Mouse (Mus musculus): ENCODE data around the gene Olfr635.
"Not testable (repeated sequence)": the region's sequence is repeated elsewhere in the genome, so short reads cannot be mapped to it uniquely, and the experiment has no call there.

Gene Olfr635

DNA sequence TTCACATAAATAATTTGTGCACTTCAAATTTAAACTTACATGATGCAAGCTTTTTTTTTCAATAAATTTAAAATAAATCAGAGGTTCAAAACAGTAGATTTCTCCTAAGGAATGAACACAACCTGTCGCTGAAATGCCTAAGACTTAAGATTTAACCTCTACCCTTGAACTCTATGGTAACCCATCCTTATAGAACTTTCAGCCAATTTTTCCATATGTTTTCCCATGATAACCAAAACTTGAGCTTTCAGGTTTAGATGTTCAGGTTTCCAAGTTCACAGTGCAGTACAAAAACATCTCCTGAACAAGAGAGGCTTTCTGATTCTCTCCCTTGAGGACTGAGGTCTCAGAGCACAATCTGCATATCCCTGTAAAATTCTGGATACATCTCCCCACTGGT, at the start of gene Olfr635:
Gene Olfr635 (plus strand): TSS at position 301 of the 400 bp plus-strand sequence.
- DNase-seq: no peak

DNA sequence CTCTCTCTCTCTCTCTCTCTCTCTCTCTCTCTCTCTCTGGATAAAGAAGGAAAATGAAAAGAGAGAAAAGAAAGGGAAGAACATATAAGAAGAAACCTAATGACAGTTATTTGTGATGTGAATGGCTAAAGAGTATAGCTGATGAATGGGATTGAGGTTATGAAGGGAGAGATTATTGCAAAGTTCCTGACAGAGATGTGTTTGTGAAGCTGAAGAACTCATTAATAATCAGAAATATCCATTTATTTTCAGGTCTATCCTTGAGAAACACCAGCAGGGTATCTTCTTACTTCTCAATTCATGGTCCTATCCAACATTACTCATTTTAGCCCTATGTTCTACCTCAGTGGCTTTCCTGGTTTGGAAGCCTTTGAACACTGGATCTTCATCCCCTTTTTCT, 42.4 kb upstream of the Olfr635 start, which contains the start of gene Olfr631:
Gene Olfr631 (plus strand): TSS at position 301 of the 400 bp plus-strand sequence.
- DNase-seq: no peak

DNA sequence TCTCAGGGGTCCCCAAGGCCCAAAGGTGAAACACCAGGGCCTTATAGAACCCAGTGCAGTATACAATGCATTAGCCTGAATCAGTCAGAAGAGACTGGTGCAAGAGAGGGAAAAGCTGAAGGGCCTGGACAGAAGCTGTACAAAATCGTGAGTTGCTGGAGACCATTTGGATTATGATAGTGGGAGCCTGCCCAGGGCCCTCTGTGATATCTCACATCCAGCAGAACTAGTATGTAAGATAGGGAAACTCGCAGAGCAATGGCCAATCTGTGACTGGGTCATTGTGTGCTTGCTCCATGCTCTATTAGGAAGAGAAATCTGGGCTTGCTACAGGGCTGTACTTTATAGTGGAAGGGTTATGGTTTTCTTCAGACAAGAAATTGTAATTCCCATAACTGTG, 36.7 kb upstream of the Olfr635 start, which contains the start of gene Olfr632:
Gene Olfr632 (plus strand): TSS at position 84 of the 400 bp plus-strand sequence.
- DNase-seq: no peak

DNA sequence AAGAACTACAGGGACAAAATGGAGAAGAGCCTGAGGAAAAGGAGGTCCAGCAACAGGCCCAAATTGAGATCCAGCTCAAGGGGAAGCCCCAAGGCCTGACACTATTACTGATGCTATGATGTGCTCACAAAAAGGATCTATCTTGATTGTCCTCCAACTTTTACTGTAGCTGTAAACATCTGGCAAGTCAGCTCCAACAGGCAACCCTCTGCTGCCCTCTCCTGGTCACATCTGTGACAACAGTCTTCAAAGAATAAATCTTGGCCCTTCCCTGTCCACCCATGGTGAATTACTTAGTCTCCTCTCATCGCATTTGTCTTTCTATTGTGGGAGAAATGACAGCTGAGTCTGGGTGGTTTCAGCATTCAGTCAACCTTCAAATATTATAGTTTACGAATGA, 28.2 kb upstream of the Olfr635 start:
- DNase-seq: no peak

DNA sequence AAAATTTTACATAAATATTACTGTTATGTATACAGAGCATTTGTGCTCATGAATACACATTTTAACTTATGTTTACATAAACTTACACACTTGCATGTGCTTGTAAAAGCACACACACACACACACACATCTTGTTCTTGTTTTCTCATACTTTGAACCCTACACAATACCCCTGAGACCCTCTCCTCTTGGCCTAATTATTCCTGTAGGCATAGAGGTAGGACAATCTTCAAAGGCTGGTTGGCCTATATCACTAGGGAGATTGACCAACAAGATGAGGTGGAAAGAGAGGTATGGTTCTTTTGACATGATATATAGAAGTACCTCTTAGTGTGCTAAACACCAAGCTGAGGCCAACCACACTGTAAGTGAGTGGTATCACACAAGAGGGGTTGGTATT, 26.8 kb upstream of the Olfr635 start, which contains the start of gene Olfr633:
Gene Olfr633 (plus strand): TSS at position 301 of the 400 bp plus-strand sequence.
- DNase-seq: no peak

DNA sequence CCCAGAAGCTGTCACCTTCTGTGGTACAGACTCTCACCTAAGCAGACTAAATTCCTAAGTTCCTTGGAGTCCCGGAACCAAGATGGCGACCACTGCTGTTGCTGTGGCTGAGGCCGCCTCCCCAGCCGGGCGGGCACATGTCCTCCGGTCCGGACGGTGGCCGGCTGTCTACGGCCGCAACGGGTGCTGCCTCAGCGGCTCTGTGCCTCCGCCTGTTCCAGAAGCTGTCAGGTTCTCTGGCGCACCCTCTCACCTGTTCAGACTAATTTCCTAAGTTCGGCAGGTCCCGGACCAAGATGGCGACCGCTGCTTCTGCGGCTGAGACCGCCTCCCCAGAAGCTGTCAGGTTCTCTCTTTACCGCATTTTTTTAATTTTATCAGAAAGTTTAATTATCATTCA, 4.1 kb upstream of the Olfr635 start:
- DNase-seq: not testable (repeated sequence)

DNA sequence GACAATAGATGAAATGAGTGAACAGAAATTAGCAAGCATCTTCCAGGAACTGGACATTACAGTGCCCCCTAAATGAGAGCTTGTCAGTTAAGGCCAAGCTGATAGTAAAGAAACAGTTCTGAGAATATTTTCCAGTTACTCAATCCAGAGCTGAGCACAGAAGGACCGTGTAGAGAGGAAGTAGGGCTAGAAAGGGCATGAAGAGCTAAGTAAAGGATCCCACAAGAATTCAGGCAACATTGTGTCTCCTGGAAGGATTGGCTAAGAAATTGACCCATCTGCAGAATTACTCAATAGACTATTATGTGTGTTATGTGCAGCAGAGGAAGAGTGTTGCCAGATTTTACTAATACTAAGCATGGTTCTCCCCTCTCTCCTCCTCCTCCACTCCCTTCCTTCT, 830 bp downstream of the Olfr635 start:
- DNase-seq: no peak

DNA sequence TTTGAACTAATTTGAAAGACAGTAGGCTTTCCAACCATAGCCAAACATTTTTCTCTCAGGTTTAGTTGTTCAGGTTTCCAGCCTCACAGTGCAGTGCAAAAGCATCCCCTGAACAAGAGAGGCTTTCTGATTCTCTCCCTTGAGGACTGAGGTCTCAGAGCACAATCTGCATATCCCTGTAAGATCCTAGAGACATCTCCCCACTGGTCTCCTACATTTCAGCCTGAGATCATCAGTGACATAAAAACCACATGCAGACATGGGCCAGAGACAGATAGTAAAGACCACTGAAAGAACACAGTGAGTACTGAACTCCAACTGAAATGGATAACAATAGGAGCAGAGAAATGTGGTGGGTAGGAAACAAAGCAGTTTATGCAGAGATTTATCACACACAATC, 27.5 kb downstream of the Olfr635 start, which contains the start of gene Olfr638:
Gene Olfr638 (plus strand): TSS at position 301 of the 400 bp plus-strand sequence.
- DNase-seq: no peak

DNA sequence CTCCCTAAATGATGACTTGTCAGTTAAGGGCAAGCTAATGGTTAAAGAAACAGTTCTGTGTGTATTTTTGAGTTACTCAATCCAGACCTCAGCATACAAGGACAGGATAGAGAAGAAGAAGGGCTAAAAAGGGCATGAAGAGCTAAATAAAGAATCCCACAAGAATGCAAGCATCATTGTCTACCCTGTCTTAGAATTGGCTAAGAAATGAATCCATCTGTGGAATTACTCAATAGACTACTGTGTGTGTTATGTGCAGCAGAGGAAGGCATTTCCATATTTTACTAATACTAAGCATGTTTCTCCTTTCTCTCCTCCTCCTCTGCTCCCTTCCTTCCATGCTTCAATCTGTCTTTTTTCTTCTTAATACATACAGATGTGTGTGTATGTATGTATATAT, 28.2 kb downstream of the Olfr635 start:
- no peak for DNase-seq

DNA sequence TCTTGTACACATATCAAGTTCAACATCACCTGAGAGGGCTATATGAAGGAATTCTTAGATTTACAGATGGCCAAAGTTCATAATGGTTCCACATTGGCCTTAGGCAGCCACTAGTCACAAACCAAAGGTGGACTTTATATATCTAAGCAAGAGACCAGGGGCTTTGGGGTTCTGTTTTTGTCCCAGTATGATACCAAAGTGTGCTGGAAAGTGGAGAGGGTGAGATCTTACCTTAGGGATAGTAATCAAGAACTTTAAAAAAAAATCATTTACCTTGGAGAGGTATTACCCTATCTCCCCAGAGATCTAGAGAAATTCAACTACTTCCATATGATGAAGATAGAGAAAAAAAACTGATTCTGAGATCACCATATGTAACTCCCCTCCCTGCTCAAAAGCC, 46.3 kb downstream of the Olfr635 start, which contains the start of gene Olfr639:
Gene Olfr639 (minus strand): TSS at position 101 of the 400 bp plus-strand sequence.
- no peak for DNase-seq

DNA sequence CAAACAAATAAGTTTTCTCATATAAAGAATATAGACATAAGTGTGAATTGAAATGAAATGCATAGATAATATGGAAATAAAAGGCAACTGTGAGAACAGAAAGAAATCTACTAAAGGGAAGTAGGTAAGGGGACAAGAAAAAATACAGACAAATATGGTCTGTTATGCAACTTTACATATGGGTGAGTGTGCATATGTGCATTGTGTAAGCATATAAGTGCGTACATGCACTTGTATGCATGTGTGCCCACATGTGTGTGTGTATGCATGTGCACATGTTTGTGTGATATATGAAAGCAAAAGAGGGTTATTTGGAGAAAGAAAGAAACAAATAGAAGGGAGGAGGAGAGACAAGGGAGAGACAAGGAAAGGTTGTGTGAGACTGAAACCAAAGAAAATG, 48.0 kb downstream of the Olfr635 start:
- DNase-seq: no peak

DNA sequence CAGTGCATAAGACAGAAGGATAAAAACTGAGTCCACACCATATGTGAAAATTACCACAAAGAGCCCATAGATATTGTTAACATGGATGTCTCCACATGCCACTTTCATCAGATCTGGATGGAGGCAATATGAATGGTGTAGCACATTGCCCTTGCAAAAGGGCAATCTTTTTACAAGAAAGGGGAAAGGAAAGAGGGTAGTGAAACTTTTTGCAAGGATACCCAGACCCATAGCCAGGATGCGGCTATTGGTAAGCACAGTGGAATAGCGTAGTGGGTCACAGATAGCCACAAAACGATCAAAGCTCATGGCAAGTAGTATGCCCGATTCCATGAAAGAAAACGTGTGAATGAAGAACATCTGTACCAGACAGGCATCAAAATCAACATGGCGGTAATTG, 50.7 kb downstream of the Olfr635 start:
- no peak for DNase-seq

DNA sequence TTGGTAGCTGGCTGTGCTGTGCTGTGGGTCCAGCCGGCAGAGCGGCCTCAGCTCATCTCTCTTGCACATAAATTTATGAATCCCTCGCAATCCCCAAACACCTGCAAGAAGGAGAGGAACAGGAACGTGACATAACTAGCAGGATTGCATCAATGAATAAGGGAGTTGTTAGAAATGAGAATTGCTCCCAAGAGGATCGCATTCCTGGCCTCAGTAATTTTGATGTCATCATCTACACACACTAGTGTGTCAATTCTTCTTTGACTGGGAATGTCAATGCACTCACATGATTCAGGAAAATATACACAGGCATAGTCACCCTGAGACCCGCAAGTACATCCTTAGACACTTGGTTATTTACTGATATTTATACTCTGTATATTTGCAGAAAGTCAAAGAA, 54.5 kb downstream of the Olfr635 start, which contains the start of gene Olfr640:
Gene Olfr640 (minus strand): TSS at position 101 of the 400 bp plus-strand sequence.
- DNase-seq: no peak

DNA sequence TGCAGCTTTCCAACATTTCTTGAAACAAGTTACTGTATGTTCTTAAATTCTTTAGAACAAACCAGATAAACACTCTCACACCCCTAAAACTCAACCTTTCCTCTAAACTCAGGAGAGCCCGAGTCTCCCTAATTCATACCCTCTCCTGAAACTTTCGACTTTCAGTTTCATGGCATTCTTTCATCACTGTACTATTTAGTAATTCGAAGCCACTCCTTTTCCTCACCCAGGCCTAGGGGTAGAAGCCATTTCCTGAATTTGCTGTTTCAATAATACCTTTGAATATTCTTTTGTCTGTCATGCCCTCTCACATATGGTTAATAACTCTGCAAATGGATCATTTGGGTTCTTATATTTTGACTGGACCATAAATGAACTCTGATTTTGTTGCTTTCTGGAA, 56.0 kb downstream of the Olfr635 start:
- DNase-seq: no peak

DNA sequence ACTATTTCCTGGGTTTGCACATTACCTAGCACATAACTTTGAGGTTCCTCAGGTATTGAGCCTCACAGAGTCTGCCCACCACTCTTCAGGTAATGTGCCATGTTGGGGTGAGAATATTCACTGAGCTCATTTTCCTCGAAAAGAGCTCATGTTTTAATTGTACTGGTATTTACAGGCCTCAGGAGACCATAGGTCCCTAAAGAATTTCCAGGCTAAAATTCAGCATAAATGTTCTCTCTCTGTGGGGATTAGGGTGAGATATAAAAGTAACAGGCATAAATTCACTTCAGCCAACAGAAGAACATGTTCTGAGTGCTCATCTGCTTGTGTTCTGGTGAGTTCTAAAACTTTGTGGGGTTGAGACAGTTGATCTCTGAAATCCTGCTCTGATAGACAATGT, 64.2 kb downstream of the Olfr635 start, which contains the start of gene Olfr641:
Gene Olfr641 (plus strand): TSS at position 301 of the 400 bp plus-strand sequence.
- DNase-seq: no peak
